Mouse (Mus musculus) urinary bladder, postnatal 4 days (tissue): Measurements from ENCODE around the gene Brdt.
"Not testable (repeated sequence)": the region's sequence is repeated elsewhere in the genome, so short reads cannot be mapped to it uniquely, and the experiment has no call there.

Source experiments
- DNase-seq, 2 experiments: peaks; one replicate each; pipeline ENCODE4 v3.0.0; 2021 to 2022; ENCODE audit warnings: low spot score in 2 of 2

The Brdt gene

GRCm38 (mm10) chr5:107340404-107340803 is 9.4 kb downstream of the Brdt start:
- DNase-seq = no peak

- DNase-seq = no peak
Measured at GRCm38 (mm10) chr5:107342891-107343290, 11.9 kb downstream of the Brdt start.

DNA sequence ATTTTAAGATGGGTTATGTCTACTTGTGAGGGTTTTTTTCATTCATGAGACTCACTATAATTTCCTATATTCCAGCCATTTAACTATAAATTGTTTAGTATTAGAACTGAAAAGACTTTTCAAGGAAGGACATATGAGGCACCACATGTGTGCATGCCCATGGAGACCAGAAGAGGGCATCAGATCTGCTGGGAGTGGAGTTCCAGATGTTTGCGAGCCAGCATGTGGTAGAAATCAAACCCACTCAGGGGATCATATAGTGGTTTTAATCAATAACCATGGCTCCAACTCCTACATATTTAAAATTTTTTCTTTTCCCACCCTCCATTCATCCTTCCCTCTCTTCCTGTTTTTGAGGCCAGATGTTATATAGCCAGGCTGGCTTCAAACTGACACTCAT is 15.3 kb downstream of the Brdt start:
- DNase-seq = no peak

DNA sequence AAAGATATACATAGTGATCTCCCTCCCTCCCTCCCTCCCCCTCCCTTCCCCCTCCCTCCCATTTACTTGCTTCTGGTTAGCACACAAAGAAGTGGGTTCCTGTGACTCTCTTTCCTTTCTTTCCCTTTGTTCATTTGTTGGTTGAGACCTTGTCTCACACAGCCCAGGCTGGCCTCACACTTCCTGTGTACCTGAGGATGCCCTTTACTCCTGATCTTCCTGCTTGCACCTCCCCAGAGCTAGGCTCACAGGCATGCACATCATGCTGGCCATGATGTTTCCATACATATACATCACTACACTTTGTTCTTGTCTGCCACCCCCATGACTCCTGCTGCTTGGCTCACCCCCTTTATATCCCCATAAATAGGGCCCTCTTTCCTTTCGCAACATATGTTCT is 21.6 kb downstream of the Brdt start:
- no peak for DNase-seq

DNA sequence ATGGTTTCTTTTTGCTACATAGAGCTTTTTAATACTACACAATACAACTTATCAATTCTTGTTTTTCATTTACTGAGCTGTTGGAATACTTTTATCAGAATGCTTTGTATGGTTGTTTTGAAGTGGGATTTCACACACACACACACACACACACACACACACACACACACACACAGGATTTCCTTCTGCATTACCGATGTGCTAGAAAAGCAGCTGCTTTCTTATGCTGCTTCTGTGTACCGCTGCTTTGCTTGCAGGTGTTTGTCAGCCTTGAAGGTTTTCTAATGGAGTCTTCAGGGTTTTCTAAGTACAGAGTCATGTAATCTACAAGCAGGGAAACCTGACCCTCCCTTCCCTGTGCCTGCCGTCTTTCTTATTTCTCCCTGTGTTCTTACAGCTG is 23.0 kb downstream of the Brdt start:
- no peak for DNase-seq

DNA sequence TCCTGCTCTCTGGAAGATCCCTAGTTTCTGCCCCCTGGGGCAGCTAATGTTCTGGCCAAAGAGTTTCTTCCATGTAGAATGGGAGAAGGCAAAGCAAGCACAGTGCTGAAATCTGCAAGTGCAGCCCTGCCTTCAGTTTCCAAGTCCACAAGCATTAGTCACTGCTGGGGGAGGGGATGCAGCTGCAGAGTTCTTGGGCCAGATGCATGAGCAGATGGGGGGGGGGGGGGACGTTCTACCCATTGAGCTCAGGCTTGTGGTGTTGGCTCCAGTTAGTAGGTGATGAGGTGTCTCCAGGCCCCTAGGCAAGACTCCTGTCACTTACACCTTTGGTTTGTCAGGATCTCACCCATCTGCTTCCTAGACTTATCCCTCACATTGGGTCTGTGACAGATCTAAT is 24.8 kb downstream of the Brdt start:
- no peak for DNase-seq

- no peak for DNase-seq
Measured at GRCm38 (mm10) chr5:107357723-107358122, 26.8 kb downstream of the Brdt start.

DNA sequence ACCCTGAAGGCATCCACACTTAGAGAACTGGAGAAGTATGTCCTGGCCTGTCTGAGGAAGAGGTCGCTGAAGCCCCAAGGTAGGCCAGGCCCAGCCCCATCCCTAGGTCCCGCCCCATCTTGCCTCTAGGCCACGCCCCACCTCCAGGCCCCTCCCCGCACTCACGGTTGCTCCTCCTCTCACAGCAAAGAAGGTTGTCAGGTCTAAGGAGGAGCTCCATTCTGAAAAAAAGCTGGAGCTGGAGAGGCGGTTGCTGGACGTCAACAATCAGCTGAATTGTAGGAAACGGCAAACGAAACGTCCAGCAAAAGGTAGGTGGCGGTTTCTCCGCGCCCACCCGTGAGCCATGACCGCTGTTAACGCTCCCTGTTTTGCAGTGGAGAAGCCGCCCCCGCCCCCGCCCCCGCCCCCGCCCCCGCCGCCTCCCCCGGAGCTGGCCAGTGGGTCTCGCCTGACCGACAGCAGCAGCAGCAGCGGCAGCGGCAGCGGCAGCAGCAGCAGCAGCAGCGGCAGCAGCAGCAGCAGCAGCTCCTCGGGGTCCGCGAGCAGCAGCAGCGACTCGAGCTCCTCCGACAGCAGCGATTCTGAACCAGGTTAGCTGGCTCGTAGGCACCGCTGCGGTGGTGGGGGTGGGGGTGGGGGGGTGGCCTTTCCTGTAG is 28.6 kb downstream of the Brdt start:
- DNase-seq = peak; percentile 83 to 93

GRCm38 (mm10) chr5:107360054-107360730 is 29.2 kb downstream of the Brdt start:
- DNase-seq = no peak

DNA sequence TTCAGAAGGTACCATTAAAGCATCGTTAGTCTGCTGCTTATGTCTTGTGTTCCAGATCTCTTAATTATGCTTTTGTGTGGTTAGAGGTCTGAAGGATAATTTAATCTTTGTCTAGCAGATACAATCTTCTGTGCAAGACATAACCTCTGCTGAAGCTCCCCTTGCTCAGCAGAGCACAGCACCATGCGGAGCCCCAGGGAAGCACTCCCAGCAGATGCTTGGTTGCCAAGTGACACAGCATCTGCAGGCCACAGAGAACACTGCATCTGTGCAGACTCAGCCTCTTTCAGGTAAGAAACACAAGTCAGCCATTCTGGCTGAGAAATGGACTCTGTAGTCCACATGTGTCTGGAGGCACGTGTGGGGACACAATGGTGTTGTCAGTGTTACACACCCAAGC is 39.1 kb downstream of the Brdt start:
- DNase-seq = no peak

DNA sequence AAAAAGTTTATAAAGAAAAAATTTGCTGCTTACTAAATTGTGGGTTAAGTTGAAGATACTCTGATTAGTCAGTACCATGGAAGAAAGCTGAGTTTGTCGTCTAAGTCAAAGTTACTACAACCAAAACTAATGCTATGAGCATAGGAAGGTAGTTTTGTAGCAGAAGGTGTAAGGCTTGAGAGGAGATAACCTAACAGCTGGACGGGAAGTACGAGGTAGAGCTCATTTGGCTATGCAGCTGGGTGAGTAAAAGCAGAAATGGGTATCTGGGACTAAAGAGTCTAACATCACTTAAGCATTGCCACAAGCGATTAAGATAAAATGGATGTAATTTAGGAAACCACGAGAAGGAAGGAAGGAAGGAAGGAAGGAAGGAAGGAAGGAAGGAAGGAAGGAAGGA is 40.4 kb downstream of the Brdt start:
- no peak for DNase-seq

GRCm38 (mm10) chr5:107373256-107373655 is 42.3 kb downstream of the Brdt start:
- no peak for DNase-seq

- DNase-seq = not testable (repeated sequence)
Measured at GRCm38 (mm10) chr5:107386448-107386847, 55.5 kb downstream of the Brdt start.

DNA sequence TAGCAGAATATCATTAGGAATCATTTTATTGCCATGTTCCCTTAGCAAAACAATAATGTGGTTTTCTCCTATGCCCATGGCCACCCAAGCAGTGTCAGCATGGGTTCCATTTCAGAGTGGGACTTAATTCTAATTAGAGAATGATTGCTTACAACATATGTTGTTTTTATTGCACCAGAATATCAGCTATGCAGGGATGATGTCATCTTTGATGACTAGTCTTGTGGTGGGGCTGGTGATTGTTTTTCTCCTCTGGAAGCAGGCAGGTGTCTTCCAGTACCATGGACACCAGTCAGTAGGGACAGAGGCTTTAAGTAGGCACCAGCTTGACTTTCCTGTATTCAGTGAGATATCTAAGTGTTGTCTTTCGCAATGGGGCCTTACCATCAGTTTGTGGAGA is 56.8 kb downstream of the Brdt start:
- no peak for DNase-seq

DNA sequence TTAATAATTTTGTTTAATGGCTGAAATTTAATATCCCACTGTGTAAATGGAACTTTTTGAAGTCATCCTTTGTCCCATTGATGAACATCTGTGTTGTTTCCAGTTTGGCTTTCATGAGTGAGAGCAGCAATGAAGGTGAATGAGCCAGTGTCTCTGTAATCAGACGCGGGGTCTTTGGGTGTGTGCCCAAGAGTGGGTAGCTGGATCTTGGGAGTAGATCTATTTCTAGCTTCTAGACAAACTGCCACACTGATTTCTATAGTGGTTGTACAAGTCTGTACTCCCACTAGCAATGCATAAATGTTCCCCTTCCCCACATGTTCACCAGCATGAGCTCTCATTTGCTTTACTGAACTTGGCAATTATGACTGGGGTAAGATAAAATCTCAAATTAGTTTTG is 58.4 kb downstream of the Brdt start:
- DNase-seq = no peak

- DNase-seq = no peak
Measured at GRCm38 (mm10) chr5:107394437-107394836, 63.5 kb downstream of the Brdt start.

- no peak for DNase-seq
Measured at GRCm38 (mm10) chr5:107402436-107402835, 71.5 kb downstream of the Brdt start, which contains the start of gene Ephx4. TSS of gene Ephx4 (plus strand) at chr5:107402736.

DNA sequence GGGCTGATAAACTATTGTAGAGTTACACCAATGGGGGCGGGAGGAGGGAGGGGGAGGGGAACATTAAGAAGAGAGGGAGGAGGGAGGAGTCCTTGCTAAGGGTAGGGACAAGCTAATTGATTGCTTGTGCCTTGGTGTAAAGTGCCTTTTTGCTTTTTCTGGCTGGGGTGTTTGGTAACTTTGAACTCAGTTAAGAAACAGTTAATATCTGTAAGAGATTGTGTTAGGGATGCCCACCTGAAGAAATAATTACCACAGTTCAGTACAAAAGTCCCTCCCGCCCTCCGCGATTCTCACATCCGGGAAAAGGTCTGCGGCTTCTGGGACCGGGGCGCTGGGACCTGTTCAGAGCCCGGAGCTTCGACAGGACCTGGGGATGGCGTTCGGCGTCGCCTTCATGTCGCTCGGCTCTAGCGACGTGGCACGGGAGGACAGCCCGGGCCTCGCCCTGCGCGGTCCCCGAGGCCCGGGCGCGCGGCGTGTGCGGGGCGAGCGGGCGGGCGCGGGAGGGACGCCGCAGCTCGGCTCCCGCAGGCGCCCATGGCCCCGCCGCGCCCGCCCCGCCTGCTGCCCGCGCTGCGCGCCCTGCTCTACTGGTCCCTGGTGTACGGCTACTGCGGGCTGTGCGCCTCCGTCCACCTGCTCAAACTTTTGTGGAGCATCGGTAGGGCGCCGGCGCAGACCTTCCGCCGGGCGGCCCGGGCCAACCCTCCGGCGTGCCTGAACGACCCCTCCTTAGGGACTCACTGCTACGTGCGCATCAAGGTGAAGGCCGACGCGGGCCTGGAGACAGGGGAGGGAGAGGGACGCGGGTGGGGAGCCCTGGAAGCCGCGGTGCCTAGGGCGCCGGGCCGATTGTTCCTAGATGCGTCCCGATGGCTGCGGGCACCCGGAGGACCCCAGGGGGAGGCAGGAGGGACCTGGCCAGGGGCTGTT is 72.3 kb downstream of the Brdt start:
- peak in 1 of 2 experiments; percentile 19 for DNase-seq

DNA sequence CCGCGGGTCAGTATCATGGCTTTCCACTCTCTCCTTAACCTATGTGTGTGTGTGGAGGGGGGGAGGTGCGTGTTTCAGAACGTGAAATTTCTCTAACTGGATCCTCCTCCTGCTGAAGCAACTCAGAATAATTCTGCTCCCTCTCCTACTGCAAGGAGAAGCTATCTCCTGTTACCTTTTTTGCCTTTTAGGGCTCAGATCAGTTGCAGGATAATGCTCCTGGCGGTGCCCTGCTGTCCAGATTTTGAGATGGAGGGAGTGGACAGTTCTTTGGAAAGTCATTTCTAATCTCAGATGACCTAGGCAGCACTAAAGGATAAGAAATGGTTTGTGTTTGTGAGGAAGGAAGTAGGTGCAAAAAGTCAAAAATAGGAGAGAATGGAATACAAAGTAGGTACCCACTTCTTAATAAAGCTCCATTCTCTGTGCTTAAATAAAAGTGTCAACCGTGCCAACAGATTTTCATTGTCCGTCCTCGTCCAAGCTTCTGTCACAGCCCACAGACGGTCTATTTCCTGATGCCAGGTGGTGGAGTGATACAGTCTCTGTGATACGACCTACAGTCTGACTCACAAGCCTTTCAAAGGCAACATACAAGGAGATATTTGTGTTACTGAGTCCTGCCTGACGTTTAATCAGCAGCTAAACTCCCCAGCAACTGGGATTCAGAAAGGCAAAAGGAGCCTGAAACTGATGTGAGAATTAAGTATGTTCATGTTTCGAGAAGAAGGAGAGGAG is 73.2 kb downstream of the Brdt start:
- no peak for DNase-seq

DNA sequence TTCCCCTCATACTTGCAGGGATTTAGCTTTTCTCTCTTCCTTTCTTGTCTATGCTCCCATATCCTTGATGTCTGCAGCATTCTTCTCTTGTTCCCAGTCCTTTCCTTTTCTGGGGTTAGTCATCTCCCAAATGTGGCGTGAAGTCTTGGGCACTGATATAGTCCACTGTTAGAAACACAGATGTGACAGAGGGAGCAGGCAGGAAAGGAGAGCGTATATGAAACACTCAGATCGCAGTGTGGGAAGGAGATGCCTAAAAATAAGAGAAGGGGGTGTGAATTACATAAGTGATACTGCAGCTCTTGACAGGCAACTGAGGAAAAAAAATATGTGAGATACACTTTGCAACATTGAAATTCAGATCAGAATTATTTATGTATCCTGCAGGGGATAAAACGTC is 74.4 kb downstream of the Brdt start:
- DNase-seq = no peak

- DNase-seq = no peak
Measured at GRCm38 (mm10) chr5:107410305-107410704, 79.3 kb downstream of the Brdt start.

DNA sequence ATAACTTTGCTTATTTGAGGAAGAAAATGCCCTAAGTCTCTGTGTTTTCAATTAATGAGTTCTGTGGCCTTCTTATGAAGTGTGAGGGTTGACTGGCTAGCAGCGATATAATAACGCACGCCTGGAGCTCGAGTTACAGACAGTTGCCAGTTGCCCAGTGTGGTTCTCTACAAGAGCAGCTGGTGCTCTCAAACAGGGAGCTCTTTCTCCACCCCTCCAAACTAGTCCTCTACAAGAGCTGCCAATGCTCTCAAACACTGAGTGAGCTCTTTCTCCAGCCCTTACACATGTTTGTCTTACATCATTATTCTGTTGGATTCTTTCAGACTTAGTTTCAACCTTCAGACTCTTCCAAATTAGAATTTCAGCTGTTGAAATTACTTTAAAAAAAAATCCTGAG is 80.4 kb downstream of the Brdt start:
- no peak for DNase-seq
